Mouse (Mus musculus): Measurements from ENCODE around the gene Epn2. TPM values are rescaled to one million over a fixed set of nuclear protein-coding genes. Genes with fewer than 3 reads are reported as not detected.

The Epn2 gene
- total RNA-seq, 2 experiments from 2014 or later, result 23.7 to 27.0 TPM

GRCm38 (mm10) chr11:61550631-61551030, 28.9 kb downstream of the Epn2 start:
- intact Hi-C loops (cut with DNase I), result no loop called here
- no peak for DNase-seq (ENCODE audit: low spot score)

DNA sequence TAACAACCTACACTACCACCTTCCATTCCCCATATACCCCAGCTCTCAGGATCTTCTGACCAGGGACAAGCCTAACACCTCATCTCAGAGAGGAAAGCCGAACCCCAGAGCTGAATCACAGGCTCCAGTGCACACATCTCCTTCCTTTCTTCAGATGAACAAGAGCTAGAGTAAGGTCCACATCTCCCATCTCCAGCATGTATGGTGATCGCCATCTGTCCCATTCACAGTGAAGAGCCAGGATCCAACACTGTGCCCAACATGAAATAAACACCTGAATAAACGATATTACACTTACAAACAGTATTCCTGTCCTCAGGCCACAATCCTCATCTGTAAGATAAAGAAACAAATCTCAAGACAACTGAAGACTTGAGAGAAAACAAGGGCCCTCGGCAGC, 31.8 kb downstream of the Epn2 start:
- no peak for DNase-seq (ENCODE audit: low spot score)
- intact Hi-C loops (cut with DNase I), result no loop called here

DNA sequence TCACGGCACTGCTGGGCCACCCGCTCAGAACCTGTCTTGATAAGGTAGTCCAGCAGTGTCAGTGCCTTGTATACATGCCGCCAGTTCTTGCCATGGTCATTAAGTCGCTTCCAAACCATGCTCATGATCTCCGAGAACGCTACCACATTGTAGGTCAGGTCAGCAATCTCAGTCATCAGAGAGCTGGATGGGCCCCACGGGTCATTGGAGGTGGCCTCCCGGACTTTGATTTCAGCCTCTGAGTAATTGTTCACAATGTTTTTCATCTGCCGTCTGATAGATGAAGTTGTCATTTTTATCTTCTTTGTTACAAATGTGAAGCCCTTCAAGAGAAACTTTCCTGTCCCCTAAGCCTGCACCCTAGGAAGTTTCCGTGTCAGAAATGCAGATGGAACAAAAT, 33.0 kb downstream of the Epn2 start:
- intact Hi-C loops (cut with DNase I), result no loop called here
- no peak for DNase-seq (ENCODE audit: low spot score)

DNA sequence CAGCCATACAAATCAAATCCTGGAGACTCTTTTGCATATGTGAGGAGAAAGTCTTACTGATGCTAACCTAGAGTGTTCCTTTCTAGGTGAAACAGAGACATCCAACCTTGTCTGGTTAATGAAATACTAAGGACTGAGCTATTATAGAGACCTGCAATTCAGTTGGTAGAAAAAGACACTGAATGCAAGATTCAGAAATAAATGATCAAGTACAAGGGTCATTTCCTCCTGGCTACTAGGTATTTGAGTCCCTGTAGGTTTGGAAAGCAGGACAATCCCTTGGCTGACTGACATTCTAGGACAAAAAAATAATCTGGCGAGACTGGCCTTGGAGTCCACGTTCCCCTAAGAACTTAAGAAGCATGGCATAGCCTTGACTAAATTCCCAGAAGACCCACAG, 33.9 kb downstream of the Epn2 start:
- intact Hi-C loops (cut with DNase I), result no loop called here
- no peak for DNase-seq (ENCODE audit: low spot score)

GRCm38 (mm10) chr11:61541106-61541505, 38.4 kb downstream of the Epn2 start:
- DNase-seq (ENCODE audit: low spot score), result no peak
- intact Hi-C loops (cut with DNase I), result no loop called here

- DNase-seq (ENCODE audit: low spot score), result no peak
- intact Hi-C loops (cut with DNase I), result no loop called here
Measured at GRCm38 (mm10) chr11:61540642-61541041, 38.8 kb downstream of the Epn2 start.

GRCm38 (mm10) chr11:61537362-61537761, 42.1 kb downstream of the Epn2 start:
- intact Hi-C loops (cut with DNase I), result no loop called here
- no peak for DNase-seq (ENCODE audit: low spot score)

GRCm38 (mm10) chr11:61536952-61537351, 42.5 kb downstream of the Epn2 start:
- no peak for DNase-seq (ENCODE audit: low spot score)
- intact Hi-C loops (cut with DNase I), result no loop called here

DNA sequence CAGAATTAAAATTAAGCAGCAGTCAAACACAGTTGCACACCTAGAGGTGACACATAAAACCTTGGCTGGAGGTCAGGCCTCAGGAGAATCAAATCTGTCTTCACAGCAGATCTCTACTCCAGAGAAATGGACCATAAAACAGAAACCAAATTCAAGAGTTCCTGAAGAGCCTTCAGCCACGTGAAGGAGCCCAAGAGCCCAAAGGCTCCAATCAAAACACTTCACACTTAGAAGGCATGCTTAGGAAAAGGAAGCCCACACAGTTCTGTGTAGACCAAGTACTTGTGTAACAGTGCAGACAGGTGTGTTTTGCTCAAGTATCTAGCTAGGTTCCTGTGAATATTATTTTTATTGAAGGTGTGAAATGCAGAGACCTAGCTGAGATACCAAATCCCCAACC, 44.0 kb downstream of the Epn2 start:
- intact Hi-C loops (cut with DNase I), result loop anchor here (2.0 kb wide), 1 partner anchor 27 kb away; no protein-coding TSS in a partner anchor

GRCm38 (mm10) chr11:61533571-61533970, 45.9 kb downstream of the Epn2 start:
- intact Hi-C loops (cut with DNase I), result loop anchor here (5.0 kb wide), 1 partner anchor 44 kb away; the partner anchor contains the start of gene Epn2
- DNase-seq (ENCODE audit: low spot score), result peak; percentile 58

More for the DNA sequence above, 44.0 kb downstream of the Epn2 start:
- no peak for DNase-seq (ENCODE audit: low spot score)

GRCm38 (mm10) chr11:61532820-61533219, 46.7 kb downstream of the Epn2 start:
- no peak for DNase-seq (ENCODE audit: low spot score)
- intact Hi-C loops (cut with DNase I), result loop anchor here (5.0 kb wide), 1 partner anchor 44 kb away; the partner anchor contains the start of gene Epn2

GRCm38 (mm10) chr11:61529268-61529713, 50.2 kb downstream of the Epn2 start:
- peak; percentile 28 for DNase-seq (ENCODE audit: low spot score)
- intact Hi-C loops (cut with DNase I), result no loop called here

- DNase-seq (ENCODE audit: low spot score), result no peak
- intact Hi-C loops (cut with DNase I), result no loop called here
Measured at GRCm38 (mm10) chr11:61526872-61527271, 52.6 kb downstream of the Epn2 start.

DNA sequence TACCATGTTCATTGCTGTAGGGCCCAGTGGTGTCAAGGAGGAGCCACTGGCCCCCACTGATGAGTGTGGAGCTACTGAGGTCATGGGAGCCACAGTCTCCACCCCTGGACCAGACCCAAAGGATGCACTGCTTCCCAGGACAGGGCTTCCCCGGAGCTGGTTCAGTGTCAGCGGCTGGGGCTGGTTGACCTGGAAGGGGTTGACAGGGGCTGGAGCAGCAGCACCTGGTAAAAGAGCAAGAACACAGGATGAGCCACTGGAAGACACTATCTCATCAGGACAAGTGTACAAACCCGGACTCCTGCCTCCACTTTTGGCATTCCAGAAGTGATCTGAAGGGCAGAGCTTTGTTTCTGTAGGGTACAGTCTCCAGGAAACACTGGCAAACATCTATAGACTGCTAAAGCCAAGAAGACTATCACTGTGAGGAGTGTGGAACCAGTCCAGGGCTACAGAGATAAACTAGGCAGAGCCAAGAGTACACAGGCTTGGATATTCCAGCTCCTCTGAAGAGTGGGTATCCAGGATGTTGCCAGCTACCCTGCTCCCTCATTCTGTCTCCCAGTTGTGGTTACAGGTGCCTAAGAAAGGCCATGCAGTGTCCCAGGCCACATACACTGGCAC, 59.9 kb downstream of the Epn2 start:
- no peak for DNase-seq (ENCODE audit: low spot score)
- intact Hi-C loops (cut with DNase I), result no loop called here

DNA sequence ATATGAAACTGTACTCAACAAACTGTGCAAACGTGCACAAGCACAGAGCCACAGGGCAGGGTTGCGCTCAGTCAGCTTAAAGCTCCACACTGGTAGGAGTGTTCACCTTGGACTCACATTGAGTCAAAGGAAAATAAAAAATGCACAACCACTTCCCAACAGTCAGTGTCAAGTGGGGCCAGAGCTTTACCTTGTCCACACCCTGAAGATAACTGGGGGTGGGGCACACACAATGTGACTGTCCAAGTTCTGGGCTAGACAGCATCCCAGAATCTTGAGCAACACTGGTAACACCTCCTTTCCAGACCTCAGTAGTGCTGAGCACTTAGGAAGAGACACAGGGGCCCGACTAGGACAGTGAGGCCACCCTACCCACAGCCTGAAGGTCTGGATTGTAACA, 60.6 kb downstream of the Epn2 start:
- no peak for DNase-seq (ENCODE audit: low spot score)
- intact Hi-C loops (cut with DNase I), result no loop called here

GRCm38 (mm10) chr11:61517971-61518370, 61.5 kb downstream of the Epn2 start:
- DNase-seq (ENCODE audit: low spot score), result no peak
- intact Hi-C loops (cut with DNase I), result no loop called here

- intact Hi-C loops (cut with DNase I), result loop anchor here (5.0 kb wide), 1 partner anchor 197 kb away; no protein-coding TSS in a partner anchor
- no peak for DNase-seq (ENCODE audit: low spot score)
Measured at GRCm38 (mm10) chr11:61514953-61515352, 64.5 kb downstream of the Epn2 start.

- DNase-seq (ENCODE audit: low spot score), result peak; percentile 89
- intact Hi-C loops (cut with DNase I), result loop anchor here (2.0 to 10.0 kb wide), 4 partner anchors 94 to 1602 kb away; partner anchors contain the start of genes Aldh3a2 and Slc47a2
Measured at GRCm38 (mm10) chr11:61504713-61505257, 74.7 kb downstream of the Epn2 start, which contains the start of gene B9d1. TSS of gene B9d1 (plus strand) at chr11:61505144.

- intact Hi-C loops (cut with DNase I), result loop anchor here (2.0 to 10.0 kb wide), 4 partner anchors 93 to 1602 kb away; partner anchors contain the start of genes Aldh3a2 and Slc47a2
- no peak for DNase-seq (ENCODE audit: low spot score)
Measured at GRCm38 (mm10) chr11:61503933-61504332, 75.6 kb downstream of the Epn2 start.

DNA sequence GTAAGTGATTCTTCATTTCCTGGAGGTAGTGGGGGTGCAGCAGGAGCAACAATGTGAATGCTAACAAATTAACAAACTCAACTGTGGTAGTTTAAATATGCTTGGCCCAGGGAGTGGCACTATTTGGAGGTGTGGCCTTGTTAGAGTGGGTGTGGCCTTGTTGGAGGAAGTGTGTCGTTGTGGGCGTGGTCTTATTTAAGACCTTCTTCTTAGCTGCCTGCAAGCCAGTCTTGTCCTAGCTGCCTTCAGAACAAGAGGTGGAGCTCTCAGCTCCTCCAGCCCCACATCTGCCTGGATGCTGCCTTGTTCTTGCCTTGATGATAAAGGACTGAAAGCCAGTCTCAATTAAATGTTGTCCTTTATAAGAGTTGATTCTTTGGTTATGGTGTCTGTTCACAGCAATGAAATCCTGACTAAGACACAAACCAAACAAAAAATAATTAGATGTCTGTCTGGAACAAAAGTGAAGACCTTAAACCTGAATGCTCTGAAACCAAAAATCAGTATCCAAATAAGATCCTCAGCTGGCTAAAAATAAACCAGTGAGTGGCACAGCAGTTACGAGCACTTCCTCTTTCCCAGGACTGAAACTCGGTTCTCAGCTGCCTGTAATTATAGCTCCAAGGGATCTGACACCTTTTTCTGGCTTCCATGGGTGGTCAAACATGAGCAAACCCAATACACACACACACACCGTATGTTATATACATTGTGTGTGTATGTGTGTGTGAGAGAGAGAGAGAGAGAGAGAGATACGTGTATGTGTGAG, 80.6 kb downstream of the Epn2 start:
- no peak for DNase-seq (ENCODE audit: low spot score)
- intact Hi-C loops (cut with DNase I), result loop anchor here (10.0 kb wide), 1 partner anchor 324 kb away; the partner anchor contains the start of gene Usp22

Data from heart, postnatal 25 days (tissue).